Mouse (Mus musculus) layer of hippocampus, adult 8-10 months (tissue): Measurements from ENCODE around the gene Phox2a. TPM values are rescaled to one million over a fixed set of nuclear protein-coding genes. Genes with fewer than 3 reads are reported as not detected.

Source experiments
- DNase-seq, 2 experiments: peaks; one replicate each; pipeline ENCODE4 v3.0.0; 2022; ENCODE audit warnings: low spot score in 2 of 2
- total RNA-seq, 4 experiments: library from RNA; stranded (reverse); gene quantifications; 2 replicates each; pipeline ENCODE4 v1.2.4; 2022

Gene Phox2a
- under 1 TPM in 1 of 4 experiments, not detected in 3; 0.20 TPM for total RNA-seq

DNA sequence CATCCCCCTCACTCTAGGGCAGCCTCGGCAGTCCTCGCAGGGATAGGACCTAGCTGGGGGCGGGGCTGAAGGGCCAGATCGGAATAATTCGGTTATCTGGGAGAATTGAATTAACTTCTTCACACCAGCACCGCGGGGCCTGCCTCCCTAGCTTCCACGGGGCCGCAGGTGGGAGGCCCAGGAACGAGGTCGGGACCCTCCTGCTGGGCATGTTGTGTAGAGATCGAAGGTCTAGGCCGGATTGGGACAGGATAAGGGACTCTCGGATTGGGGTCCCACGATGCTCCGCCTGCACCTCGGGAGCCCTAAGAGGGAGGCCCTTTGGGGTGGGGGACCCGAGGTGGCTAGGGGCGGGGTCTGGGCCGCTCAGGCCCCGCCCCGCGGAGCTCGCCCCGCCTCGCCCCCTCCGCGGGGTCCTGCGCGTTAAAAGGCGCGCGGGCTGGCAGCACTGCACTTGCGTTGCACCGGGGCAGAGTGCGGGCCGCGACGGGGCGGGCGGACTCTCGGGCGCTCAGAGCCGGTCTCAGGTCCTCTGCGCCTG is at the start of gene Phox2a:
Gene Phox2a (plus strand): TSS at position 453 of the 541 bp plus-strand sequence.
- DNase-seq, result no peak

DNA sequence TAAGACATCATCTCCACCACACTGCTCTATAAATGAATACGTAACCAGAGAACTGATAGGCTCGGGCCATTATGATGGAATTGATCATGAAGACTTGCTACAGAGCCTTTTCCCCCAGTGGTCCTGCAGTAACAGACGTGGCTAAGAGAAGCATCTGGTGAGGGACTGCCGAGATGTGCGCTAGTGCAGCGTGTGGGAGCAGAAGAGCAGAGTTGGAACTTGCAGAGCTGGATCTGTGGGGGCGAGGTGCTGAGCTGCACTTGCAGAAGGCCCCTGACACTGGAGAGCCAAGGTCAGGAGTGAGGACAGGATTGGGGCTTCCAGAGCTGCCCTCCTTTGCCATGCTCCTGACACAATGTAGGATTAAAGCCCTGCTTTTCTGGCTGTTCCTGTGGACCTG is 48.1 kb upstream of the Phox2a start:
- DNase-seq, result peak; percentile 21 to 35

DNA sequence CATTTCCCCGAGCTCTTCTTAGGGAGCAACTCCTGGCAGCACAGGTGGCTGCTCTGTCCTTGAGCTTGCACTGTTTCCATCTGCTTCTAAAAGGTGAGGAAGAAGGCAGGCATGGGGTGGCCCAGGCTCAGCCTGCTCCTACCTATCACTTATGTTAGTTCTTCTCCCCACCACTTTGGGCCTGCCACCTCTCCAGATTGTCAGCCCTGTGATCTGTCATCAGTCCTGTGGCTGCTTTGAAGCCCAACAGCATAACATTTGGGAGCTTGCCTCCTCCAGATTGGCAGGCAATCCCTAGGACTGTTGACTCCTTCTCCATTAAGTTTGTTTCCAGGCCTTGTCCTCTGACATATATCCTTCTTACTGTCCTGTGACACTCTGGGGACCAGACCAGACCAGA is 46.5 kb upstream of the Phox2a start:
- DNase-seq, result no peak

DNA sequence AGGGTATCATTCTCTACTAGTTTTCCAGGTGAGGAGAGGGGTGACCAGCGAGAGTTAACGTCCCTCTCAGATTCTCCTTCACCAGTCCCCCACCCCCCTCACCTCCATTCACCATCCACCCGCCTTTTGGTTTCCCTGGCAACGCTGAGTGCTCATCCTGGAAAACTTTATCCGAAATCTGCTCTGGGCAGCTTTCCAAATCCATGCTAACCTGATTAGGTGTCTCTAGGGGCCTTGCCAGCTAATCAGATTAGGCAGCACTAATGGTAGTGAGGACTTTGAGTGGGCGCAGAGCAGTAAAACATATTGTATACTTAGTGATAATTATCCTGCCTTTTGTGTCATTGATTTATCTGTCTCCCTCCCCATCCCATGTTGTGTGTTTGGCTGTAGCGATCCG is 45.4 kb upstream of the Phox2a start:
- peak; percentile 25 to 51 for DNase-seq

DNA sequence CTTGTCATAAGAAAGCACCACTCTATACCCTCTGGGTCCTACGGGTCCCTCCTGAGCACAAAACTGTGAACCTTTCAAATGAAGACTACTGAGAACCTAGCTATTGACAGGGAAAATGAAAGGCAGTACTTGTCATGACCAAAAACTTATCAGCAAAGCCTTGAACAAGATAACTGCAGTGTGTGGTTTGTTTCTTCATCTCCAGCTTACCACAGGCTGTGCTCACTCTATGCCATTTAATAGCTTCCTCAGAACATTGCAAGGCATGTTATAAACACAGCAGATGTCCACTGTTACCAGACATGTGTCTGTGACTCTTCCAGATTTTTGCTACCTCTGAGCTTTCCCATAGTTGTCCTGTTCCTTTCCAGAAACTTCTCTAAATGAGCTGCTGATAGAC is 41.1 kb upstream of the Phox2a start:
- DNase-seq, result no peak

DNA sequence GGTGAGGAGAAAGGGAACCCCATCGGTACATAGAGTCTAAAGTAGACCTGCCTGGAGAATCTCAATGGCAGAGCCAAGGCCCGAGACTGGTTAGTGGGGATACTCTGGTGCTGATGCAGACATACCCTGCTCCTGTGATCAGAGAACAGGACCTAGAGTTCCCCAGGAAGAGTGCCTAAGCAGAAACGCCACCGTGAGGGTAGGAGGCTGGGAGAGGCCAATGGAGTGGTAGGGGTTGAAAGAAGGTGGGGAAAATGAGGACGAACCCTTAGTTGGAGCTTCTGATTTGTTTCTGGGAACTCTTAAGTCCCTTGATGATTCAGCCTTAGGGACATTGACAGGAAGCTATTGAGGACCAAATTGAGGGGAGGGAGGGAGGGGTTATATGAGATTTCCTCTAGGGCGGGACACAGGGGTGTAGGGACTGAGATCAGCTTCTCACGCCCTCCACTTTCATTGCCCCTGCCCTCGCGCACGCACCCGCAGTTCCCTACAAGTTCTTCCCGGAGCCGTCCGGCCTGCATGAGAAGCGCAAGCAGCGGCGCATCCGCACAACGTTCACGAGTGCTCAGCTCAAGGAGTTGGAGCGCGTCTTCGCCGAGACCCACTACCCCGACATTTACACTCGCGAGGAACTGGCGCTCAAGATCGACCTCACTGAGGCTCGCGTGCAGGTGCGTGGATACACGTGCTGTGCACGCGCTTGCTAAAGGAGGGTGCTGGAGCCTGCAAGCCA is 2.4 kb downstream of the Phox2a start:
- no peak for DNase-seq

DNA sequence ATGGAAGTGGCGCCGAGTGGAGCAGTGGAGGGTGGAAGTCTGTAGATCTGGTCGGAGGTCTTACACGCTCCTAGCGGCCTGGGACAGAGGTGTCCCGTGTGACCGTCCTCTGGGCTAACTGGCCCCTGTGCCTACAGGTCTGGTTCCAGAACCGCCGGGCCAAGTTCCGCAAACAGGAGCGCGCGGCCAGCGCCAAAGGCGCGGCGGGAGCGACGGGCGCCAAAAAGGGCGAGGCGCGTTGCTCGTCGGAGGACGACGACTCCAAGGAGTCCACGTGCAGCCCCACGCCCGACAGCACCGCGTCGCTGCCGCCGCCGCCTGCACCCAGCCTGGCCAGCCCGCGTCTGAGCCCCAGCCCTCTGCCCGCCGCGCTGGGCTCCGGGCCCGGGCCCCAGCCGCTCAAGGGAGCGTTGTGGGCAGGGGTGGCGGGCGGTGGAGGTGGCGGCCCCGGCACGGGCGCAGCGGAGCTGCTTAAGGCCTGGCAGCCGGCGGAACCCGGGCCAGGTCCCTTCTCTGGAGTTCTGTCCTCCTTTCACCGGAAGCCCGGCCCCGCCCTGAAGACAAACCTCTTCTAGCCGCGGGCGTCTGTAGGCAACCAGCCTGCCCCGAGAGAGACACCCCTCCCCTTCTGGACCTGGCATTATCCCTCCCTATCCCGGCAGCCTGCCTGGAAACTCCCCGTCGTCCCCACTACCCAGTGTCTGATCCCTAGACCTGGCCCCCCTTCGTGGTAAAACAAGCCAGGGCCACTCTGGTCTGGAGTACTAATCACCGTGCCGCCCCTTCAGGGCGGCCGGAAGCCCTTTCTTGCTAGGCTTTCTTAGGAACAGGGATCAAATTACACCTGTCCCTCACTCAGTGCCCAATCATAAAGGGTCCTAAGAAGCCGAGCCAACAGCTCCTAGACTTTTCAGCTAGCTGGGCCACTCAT is 3.7 kb downstream of the Phox2a start:
- DNase-seq, result no peak

DNA sequence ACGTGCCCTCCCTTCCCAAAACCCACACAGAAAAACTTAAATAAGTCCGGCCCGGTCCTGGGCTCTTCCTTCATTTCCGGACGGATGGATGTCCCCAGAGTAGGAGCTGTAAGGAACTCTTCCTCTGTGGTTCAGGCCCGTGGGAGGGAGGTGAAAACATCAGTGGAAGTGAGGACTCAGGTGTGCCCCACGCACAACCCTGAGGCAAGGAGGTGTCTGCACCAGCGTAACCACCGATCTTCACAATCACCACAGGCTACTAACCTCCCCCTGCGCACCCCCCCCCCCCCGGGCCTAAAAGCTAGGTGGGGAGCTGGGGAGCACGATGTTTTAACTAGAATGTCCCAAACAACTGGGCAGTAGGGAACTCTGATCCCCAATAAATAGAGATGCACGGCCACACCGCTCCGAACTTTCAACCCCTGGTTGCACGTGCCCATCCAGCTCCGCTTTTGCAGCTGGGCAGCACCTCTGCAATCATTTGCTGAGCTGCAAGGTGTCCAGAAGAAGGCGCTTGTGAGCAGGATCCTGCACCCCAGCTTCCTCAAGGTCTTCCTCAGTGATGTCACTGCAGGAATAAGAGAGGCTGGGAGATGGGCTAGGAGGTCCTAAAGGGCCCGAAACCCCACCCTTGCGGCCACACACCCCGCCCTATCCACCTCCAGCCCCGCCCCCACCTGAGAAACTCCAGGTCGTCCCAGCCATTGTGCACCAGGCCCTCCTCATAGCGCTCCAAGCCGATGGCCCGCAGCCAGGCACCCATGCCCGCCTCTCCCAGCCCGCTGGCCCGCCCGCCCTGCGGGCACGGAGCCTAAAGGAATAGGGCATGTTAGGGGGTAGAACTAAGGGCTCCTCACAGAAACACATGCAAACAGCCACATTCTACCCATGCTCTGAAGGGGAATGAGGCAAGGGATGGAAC is 5.0 kb downstream of the Phox2a start:
- no peak for DNase-seq

DNA sequence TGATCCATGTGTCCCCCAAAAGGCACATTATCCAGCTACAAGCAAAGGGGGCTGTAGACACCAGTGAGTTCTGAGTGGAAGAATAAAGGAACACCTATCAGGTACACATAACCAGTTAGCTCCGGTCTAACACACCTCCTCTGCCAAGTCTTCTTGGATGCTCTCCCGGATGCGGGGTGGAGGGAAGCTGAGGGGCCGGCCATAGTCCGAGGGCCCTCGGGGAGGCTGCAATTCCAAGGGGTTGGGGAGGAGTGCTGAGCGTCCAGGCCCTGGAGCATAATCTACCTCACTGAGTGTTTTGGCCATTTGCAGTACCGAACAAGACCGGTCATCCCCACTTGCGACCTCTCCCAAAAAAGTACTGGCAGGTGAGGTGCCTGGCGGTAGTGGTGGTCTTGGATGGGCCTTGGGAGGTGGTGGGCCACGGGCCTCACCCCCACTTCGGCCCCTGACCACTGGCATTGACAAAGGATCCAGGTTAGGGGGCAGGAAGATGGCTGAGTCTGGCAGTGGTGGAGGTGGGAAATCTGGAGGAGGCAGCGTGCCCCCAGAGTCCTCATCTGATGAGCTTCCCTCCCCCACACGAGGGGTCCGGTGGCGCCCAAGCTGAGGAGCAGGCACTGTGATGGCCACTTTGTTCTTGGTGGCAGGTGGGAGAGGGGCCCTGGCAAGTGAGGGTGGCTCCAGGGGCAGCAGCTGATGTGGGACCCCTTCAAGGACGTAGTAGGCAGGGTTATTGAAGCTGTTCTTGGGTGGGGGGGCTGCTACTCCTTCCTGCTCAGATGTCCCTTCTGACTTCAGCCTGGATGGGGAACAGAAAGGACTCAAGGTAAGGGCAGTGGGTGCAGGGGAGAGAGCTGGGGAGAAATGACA is 5.9 kb downstream of the Phox2a start:
- DNase-seq, result no peak

DNA sequence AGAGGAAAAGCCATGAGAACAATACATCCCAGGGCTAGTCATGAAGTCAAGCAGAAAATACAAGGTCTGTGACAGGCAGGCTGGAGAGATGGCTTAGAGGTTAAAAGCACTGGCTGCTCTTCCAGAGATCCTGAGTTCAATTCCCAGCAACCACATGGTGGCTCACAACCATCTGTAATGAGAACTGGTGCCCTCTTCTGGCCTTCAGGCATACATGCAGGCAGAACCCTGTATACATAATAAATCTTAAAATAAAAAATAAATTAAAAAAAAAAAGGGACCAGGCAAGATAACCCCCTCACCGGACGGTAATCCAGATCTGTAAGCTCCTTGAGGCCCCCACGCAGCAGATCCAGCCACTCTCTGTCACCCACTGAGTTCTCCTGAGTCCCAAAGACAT is 12.3 kb downstream of the Phox2a start:
- DNase-seq, result no peak

DNA sequence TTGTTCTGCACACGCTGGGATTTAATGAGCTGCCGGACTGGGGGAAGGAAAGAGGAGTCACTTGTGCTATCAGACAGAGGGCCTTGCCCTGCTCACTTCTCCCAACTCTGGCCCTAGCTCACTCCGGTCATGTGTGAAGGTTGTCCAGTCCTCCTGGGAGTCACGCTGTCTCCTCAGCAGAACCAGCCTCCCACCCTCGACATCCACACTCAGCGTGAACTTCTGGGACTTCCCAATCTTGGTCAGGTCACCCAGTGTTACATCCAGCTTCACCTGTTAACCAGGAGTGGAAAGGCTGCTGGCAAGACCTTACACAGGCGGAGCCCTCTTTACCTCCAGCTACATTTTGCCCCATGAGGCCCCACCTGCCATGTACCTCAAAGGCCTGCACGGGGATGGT is 13.3 kb downstream of the Phox2a start:
- DNase-seq, result no peak

DNA sequence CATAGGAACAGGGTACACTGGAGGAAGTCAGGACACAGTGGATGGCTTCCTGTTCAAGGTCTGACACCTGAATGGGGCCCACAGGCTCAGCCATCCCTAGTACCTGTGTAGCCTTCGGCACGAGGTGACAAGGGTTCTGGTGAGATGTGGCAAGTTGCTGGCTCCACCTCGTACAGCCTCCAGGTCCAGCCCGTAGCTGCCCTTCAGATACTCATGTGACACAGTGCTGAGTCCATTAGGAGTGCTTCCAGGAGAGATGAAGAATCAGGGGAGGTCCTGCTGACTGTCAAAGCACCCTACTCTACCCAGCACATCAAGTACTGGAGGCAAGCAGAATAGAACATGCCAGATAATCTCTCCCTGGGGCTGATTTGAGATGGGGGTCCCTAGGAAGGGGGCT is 14.3 kb downstream of the Phox2a start:
- no peak for DNase-seq

DNA sequence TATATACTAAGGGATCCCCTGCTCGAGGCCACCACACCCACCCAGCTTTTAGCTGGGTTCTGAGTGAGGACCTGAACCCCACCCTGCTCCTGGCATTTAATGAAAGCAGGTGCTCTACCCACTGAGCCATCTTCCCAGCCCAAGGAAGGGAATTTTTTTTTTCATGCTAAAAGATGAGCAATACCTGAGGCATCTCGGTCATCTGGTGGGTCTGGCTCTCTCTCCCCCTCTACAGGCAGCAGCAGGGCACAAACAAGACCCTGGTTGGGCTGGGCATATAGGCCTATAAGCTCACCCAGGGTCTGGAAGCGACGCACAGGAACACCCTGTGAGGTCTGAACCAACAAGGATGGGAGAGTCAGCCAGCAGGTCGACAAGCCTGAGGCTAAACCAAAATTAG is 15.2 kb downstream of the Phox2a start:
- no peak for DNase-seq

DNA sequence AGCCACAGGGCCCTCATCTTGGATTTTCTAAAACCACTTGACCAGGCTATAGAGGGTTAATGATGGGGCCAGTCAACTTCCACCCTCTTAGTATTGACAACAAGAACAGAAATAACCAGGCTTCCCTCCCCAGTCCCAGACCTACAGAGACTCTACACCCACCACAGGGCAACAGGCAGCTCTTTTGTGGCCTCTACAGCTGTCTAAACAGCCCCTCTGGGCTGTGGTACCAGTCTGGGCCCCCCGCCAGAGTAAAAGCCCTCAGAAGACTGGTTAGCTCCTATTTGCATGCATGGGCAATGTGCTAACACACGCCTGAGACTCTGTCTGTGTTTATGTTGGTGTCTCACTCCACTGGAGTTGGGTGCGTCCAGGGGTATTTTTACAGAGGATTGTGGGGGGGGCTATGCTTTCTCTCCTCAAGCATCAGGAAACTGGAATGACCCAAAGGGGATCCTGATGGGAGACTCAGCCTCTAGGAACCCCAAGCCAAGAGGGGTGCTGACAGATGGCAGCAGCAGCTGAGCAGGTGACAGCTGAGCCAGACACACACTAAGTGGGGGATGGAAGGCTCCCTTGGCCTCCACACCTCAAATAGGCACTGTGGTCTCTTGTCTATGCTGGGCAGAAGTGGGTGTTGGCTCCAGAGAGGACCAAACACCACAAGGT is 15.9 kb downstream of the Phox2a start:
- DNase-seq, result no peak

DNA sequence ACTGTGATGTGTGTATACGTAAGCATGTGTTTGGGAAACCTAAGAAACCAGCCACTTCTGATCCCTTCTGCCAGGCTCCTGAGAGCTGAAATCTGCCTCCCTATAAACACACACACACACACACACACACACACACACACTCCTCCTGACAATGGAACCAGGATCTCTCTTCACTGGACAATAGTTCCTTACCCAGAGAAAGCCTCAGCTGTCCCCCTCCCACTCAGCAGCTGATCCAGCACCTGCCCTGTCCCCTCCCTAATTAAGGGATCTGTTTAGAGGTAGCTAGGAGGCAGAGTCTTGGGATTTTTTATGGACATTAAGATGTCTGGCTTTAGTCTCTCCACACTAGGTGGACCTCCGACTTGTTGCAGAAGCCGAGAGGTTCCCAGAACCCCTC is 16.8 kb downstream of the Phox2a start:
- no peak for DNase-seq

DNA sequence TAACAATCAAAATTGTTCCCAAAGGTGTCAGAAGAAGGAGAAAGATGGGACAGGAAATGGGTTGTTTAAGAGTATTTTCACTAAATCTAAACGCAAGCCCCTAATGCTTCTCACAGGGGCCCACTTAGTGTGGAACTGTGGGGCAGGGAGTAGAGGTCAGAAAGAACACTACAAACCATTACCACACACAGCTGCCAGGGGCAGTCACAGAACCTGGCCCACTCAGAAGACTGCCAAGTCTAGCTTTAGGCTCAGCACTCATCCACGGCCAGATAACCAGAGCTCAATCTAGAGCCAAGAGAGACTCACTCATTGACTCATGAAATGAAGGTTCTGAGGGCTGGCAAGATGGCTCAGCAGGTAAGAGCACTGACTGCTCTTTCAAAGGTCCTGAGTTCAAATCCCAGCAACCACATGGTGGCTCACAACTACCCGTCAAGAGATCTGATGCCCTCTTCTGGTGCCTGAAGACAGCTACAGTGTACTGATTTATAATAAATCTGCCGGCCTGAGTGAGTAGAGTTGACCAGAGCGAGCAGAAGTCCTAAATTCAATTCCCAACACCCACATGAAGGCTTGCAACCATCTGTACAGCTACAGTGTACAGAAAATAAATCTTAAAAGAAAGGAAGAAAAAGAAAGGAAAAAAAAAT is 17.5 kb downstream of the Phox2a start:
- no peak for DNase-seq

DNA sequence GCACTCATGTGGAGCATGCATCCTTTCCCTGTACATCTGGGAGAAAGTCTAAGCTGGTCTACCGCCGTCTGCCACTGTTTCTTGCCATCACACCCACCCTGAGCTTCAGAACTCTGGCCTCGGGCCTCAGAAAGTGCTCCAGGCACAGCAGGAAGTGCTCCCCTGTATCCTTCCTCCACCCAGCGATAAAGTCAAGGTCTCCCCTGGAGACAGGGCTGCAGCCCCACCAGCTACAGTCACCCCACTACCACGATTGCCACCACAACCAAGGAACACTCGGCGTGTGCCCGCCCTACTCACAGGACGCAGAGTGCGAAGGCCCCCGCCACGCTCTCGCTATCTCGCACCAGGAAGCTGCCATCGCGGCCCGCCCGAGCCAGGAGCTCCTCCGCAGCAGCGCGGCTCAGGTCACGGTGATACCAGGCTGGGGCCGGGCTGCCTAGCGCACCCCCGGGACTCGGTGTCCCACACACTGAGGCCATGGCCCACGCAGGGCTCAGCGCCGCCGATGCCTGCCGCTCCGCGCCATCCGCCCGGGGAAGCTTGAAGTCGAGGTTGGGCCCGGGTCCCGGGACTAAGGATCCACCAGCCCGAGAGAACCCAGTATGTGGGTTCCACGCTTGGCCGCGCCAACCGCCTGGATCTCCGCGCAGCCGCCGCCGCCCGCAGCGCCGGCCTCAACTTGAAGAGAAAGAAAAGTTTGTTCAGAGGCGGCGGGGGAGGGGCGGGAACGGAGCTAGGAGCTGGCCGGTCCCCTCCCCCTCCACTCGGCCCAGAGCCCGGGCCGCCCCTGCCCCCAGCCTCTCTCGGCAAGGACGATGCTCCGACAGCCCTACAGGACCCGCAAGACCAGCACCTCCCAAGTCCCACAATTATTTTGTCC is 18.4 kb downstream of the Phox2a start:
- peak in 1 of 2 experiments; percentile 34 for DNase-seq

DNA sequence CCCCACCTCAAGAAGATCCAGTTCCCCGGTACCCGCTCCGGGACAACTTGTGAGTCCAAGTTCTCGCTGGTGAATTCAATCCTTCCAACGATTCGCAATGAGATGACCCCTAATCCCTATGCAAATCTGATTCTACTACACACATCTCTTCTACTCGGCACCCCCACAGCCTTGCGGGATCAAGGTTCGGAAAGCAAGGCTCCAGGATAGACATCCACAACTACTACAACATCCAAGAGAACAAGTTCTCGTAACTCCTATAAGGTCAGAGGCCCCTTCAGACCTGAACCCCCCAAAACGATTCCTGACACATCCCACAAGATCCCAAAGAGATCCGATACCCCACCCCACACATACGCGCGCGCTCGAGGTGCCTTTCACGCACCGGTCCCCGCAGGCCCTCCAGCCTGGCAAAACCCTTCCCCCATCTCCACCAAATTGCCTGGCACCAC is 19.1 kb downstream of the Phox2a start:
- no peak for DNase-seq
